Mouse (Mus musculus) right cerebral cortex, adult 2 months (tissue): Measurements from ENCODE around the gene Gstp2.

Experiments used
- DNase-seq, 2 experiments: peaks; one replicate each; pipeline ENCODE4 v3.0.0; 2021 to 2022; ENCODE audit warnings: low spot score in 2 of 2

Gstp2 gene

DNA sequence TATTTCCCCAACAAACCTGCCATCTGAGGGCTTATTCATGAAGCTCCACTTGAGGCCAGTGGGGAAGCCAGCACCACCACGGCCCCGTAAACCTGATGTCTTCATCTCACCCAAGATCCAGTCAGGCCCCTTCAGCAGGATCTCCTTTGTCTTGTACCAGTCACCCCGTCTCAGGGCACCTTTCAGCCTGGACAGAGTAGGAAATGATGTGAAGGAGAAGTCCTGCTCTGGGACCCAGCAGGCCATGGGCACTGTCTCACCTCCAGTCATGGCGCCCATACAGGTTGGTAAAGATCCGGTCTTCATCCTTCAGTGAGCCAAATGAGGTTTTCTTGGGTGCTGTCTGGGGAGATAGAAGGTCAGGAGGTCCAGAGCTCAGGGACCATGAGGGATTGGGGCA lies 34.7 kb downstream of the Gstp2 start:
- no peak for DNase-seq

DNA sequence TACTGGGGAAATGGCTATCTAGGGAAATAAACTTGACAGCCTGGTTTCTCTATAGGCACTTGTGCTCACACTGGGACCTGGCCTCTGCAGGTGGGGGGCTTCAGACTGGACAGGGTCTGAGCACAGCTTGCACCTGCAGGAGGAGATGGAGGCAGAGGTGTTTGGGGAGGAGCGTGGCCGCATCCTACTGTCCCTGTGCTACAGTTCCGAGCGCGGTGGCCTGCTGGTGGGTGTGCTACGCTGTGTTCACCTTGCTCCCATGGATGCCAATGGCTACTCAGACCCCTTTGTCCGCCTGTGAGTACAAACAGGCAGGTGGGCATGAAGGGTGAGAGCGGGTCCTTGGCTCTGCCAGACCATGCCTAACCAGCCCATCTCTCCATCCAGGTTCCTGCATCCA lies 39.9 kb downstream of the Gstp2 start:
- DNase-seq: no peak

DNA sequence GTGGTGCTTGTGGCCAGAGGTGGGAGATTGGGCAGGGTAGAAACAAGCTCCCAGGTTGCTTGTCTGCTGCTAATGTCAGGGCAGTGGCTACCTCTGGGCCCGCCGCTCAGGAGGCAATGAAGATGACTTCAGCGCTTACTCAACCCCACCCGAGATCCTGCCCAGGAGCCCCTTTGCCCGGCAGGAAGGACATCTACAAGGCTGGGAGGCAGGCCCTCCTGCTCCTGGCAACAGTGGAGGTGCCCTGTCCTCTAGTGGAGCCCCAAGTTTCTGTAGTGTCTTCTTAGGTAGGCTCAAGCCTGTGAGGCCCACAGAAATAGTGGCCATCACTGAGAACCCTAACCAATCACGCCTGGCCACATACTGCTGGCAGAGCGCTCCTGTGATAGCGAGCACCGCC lies 40.7 kb downstream of the Gstp2 start:
- no peak for DNase-seq

DNA sequence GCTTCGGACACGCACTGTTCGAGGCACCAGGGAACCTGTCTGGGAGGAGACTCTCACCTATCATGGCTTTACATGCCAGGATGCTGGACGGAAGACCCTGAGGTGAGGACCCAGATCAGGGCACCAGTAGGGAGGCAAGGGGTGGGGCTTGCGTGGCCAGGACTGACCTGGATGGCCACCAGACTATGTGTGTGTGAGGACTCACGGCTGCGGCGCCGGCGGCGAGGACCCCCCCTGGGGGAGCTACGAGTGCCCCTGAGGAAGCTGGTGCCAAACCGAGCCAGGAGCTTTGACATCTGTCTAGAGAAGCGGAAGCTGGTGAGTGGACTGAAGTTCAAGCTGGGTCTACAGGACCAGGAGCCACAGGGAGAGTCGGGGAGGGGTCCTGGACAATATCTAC lies 41.5 kb downstream of the Gstp2 start:
- DNase-seq: no peak

DNA sequence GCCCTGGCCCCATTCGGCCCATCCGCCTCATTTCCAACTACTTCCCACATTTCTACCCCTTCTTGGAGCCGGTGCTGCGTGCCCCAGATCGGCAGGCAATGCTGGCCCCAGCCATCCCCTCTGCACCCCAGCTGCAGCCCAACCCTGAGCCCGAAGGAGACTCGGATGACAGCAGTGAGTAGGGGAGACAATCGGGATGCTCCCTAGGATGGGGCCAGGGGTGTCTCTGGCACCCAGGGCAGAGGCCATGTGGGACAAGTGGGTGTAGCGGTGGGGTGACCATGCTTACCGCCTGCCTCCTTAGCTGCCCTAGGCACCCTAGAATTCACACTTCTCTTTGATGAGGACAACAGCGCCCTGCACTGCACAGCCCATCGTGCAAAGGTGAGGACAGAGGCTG lies 42.2 kb downstream of the Gstp2 start:
- DNase-seq: no peak

GRCm38 (mm10) chr19:4003112-4003511 lies 42.7 kb downstream of the Gstp2 start, which contains the start of gene Doc2g:
TSS of gene Doc2g (plus strand) at chr19:4003313.
- DNase-seq: no peak

GRCm38 (mm10) chr19:4001752-4002151 lies 44.1 kb downstream of the Gstp2 start:
- DNase-seq: no peak

DNA sequence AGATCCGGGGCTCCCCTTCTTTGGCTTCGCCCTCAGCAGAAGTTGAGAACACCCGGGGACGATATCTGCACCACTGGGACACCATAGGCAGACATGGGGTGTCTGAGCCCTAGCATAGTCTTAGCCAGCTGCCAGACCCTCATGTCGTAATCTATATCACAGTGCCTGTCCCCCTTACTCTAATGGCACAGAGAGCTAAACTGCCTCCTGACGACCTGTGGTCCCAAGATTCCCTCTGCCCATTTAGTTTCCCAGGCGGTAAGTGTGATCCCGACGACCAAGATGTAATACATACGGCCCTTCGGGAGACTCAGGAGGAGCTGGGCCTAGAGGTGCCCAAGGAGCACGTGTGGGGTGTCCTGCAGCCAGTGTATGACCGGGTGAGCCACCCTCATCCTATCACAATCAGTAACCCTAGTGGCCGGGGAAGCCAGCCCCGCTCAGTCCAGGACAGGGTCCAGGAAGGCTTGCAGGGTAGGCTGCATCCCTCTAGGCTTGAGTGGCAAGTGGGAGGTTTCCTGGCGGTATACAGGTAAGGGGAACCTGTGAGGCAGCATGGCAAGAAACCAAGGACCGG lies 44.8 kb downstream of the Gstp2 start:
- DNase-seq: no peak

DNA sequence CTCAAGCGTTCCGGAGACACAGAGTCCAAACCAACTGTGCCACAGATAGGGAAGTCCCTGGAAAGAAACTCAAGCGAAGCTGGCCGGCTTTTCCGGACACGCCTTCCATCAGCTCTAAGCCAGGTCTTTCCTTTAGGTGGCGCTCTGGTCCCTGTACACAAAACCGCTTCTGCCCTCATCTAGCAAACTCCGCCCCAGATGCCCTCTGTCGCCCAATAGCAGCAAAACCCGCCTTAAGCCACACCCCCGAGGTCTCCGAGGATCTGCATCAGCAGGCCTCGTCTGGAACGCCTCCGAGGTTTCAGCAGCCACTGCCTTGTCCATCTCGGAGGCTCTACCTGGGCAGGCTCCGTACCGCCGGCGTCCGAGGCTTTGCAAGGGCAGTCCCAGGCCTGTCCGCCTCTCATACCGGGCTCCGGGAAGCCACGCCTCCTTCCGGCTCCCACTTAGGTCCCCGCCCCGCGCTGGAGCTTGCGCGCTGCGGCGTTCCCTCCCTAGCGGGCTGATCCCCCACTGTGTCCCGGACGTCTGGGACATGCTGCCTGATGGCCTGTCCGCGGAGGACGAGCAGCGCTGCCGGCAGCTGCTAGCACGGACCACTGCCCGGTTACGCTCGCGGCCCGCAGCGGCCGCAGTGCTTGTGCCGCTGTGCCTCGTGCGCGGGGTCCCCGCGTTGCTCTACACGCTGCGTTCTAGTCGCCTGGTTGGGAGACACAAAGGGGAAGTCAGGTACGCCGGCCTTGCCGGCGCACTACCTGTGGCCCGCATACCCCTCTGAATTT lies 45.5 kb downstream of the Gstp2 start, which contains the start of the genes Nudt8 and Gm49405:
Gene Nudt8 (plus strand): TSS at position 462 of the 782 bp plus-strand sequence.
Gene Gm49405 (plus strand): TSS at position 508 of the 782 bp plus-strand sequence.
- DNase-seq: peak; percentile 96 to 98

GRCm38 (mm10) chr19:3999121-3999730 lies 46.6 kb downstream of the Gstp2 start:
- no peak for DNase-seq

DNA sequence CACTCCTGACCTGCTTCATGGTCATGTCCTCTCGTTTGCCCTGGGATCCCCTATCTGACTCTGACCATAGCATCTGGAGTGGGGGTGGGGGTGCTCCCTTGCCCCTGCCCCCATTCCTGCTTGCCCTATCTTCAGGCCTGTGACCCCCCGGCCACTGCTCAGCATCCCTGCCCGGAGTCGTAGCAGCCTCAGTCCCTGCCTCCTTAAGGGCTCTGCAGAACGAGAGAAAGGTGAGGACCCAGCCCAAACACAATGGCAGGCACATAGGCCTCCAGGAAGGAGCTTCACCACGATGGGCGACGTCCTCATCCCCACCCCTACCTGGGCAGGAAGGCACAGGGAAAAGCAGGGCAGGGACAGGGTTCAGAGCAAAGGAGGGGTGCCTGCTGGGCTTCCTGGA lies 47.5 kb downstream of the Gstp2 start:
- no peak for DNase-seq

GRCm38 (mm10) chr19:3997231-3997630 lies 48.6 kb downstream of the Gstp2 start:
- no peak for DNase-seq

DNA sequence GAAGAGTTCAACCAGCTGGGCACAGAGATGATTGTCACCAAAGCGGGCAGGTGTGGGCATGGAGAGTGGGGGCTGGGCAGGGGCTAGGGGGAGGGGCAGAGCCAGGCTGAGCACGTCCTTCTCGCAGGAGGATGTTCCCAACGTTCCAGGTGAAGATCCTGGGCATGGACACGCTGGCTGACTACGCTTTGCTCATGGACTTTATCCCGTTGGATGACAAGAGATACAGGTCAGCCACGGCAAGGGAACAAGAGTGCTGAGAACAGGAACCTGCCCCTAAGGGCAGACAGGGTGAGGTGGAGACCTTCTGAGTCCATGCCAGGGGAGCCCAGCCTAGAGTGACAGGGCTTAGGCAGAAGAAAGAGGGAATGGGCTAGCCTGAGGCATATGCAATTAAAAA lies 49.1 kb downstream of the Gstp2 start:
- DNase-seq: no peak

DNA sequence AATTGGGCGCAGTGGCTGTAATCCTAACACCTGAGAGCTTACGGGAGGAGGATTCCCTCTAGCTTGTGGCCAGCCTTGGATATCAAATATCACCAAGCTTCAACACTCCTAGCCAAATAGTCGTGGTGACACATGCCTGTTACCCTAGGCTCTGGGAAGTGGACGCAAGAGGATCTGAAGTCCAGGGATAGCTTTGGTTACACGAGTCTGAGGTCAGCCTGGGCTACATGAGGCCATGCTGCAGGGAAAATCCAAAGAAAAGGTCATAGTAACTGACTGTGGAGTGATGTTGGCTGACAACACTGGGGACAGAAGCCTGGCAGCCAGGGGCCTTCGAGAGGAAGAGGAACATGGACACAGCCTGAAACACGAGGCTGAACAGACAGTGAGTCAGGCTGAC lies 49.7 kb downstream of the Gstp2 start:
- DNase-seq: no peak

DNA sequence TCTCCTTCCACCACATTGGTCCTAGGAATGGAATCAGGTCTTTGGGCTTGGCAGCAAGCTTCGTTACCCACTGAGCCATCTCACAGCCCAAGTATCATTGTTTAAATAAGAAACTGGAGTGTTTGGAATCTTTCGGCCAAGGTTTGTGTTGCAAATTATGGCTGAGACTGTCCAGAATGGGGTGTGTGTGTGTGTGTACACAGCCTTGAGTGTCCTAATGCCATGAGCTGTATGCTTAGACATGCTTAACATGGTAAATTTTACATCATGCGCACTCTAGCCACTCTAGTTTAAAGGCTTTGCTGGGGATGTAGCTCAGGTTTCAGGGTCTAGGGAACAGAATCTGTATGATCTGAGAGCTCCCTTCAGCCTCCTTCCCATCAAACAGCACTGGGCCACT lies 50.3 kb downstream of the Gstp2 start:
- DNase-seq: no peak

DNA sequence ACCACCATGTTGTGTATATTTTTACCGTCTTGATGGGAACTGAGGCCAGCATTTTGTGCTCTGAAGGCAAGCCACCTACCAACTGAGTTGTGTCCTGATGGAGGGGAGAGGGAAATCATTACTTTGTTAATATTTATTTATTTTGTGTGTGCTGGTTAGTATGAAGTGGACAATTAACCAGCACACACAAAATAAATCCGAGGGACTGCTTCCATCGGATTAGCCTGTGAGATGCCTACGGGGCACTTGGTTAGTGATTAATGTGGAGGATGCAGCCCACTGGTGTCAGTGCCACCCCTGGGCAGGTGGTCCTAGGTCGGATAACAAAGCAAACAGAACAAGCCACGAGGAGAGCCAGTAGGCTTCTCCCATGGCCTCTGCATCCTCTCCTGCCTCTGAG lies 50.9 kb downstream of the Gstp2 start:
- DNase-seq: no peak

GRCm38 (mm10) chr19:3992416-3992815 lies 53.4 kb downstream of the Gstp2 start, which contains the start of gene Tbx10:
TSS of gene Tbx10 (plus strand) at chr19:3992752.
- DNase-seq: no peak

- DNase-seq: no peak
Observed at GRCm38 (mm10) chr19:3991966-3992365, 53.9 kb downstream of the Gstp2 start.

DNA sequence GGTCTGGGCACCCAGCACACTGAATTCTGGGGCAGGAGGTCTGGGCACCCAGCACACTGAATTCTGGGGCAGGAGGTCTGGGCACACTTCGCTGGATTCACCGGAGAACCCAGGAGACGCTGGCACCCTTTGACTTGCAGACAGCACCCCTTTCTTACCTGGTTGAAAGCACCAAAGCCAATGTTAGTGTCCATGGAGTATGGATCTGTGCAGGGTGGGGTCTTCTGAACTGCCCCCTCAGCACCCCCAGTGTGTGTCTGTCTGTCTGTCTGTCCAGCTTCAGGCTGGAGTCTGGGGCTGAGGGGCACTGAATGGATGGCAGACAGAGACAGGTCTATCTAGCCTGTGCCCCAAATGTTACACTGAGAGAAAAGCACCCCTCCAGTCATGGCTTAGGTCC lies 54.3 kb downstream of the Gstp2 start:
- DNase-seq: no peak

GRCm38 (mm10) chr19:3990804-3991203 lies 55.0 kb downstream of the Gstp2 start:
- DNase-seq: no peak
